Mouse (Mus musculus): ENCODE data around the gene Gm21748.
"Not testable (repeated sequence)": the region's sequence is repeated elsewhere in the genome, so short reads cannot be mapped to it uniquely, and the experiment has no call there.

Gene Gm21748

GRCm38 (mm10) chrY:90839077-90839476, at the start of gene Gm21748:
TSS of gene Gm21748 (minus strand) at chrY:90839177.
- not testable (repeated sequence) for DNase-seq (ENCODE audit: low spot score in 2 of 2)
